Mouse (Mus musculus): ENCODE data around the gene Tmem26.

DNA sequence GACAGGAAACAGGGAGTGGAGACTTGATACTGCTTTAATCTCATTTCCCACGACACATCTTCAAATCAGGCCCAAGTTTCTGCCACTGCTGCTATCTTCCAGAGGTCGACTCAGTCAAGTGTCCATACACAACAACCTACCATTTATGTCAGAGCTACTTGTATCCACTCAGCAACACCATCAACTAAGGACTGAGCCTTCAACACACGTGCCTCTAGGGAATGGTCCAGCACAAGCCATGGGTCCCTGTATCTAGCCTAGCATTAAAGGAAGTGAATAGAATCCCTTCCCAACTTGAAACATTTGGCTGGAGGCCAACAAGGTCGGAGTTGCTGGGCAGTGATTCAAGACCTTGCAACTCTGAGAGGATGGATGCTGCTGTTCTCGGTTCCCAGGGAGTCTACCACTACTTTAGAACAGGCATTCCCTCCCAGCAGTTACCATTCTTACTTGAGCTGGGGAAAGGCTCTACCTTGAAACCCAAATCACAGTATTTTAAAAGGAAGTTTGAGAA is 2.5 kb upstream of the Tmem26 start:
- no peak for TF ChIP-seq CTCF (IDR thresholded peaks at IDR 0.05; ENCODE audit: borderline replicate concordance, insufficient read depth, low read depth, low read length)
- no peak for TF ChIP-seq POLR2A (IDR thresholded peaks at IDR 0.05; ENCODE audit: borderline replicate concordance, insufficient read depth, low read length)
